Mouse (Mus musculus): ENCODE measurements around the gene Tacc2. TPM values are rescaled to one million over a fixed set of nuclear protein-coding genes. Genes with fewer than 3 reads are reported as not detected.

Tacc2 gene
- polyA plus RNA-seq, 1 experiment from 2014 or later = 23.9 TPM

DNA sequence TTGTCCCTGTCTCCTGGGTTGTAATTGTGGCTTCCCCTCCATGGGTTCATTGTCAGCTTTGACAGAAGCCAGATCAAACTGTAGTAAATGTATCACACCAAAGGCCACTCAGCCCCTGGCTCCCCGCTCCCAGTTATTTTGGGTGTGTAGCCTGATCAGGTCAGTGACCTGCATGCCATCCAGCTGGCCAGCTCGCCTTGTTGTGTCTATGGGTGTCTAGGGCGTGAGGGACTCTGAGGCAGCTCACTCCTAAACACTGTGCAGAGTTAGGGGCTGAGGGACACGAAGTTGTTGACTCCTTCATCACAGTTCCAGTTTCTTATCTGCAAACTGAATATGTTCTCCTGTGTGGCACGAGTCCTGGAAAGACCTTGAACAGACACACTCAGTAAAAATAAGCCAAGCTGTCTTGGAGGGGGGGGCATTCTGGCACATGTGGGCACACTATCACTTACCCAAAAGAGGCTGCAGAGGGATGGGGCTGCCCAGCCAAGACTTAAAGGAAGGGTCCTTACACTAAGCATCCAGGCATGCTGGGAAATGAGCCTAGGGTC, 203.7 kb downstream of the Tacc2 start:
- H3K27me3 ChIP-seq (ENCODE audit: control insufficient read depth, insufficient read depth, low read length) = no peaks in the 10 kb centered on the region
- H3K4me3 ChIP-seq (replicated peaks; ENCODE audit: low read length) = no peak overlapping the region
- H3K27ac ChIP-seq (ENCODE audit: low read length) = no peak overlapping the region
- 0 out of 2 replicates have a peak, but pooled peaks cover 1% of the 10 kb centered on the region for H3K4me1 ChIP-seq (ENCODE audit: control insufficient read depth, insufficient read depth, low read length)
- ATAC-seq (ENCODE audit: insufficient read depth, low FRiP score) = no peak
- no peaks in the 10 kb centered on the region for H3K9me3 ChIP-seq (replicated peaks; ENCODE audit: control insufficient read depth, low read length)
- WGBS = 52% methylated on average over 5 of the region's 5 CpGs
- no peak overlapping the region for H3K9ac ChIP-seq (ENCODE audit: low read length)
- H3K36me3 ChIP-seq (ENCODE audit: control insufficient read depth, insufficient read depth, low read length) = no peaks in the 10 kb centered on the region
- H3K4me2 ChIP-seq (ENCODE audit: low read depth, low read length) = no peak overlapping the region

DNA sequence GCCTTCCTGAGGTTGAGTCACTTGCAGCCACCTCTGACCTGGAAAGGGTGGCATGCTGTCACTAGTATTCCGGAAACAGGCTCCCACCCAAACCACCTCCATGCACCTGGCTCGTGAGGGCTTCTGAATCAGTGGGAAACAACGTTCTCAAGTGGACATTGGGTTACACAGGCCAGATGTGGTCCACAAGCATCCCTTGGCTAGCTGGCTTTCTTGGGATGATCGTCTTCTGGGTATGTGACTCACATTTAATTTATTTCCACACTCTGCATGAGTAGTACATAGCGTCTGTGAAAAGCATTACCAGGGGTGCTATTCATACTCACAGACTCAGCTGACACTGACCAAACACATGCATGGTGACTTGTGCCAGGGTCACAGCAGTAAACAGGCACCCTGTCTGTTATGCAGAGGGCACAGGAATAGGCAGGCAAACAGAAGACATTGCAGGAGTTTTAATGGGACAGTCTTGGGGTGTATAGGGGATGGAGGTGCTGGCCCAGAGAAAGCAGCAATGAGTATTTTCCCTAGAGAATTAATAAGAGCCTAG, 205.3 kb downstream of the Tacc2 start:
- Histone ChIP-seq H3K4me2 (ENCODE audit: low read depth, low read length) (no peak overlapping the region), H3K4me1 (ENCODE audit: control insufficient read depth, insufficient read depth, low read length) (0 out of 2 replicates have a peak, but pooled peaks cover 6% of the 10 kb centered on the region), H3K27me3 (ENCODE audit: control insufficient read depth, insufficient read depth, low read length) (no peaks in the 10 kb centered on the region), H3K9ac (ENCODE audit: low read length) (no peak overlapping the region), H3K27ac (ENCODE audit: low read length) (no peak overlapping the region), H3K4me3 (replicated peaks; ENCODE audit: low read length) (no peak overlapping the region), H3K9me3 (replicated peaks; ENCODE audit: control insufficient read depth, low read length) (no peaks in the 10 kb centered on the region), H3K36me3 (ENCODE audit: control insufficient read depth, insufficient read depth, low read length) (no peaks in the 10 kb centered on the region)
- WGBS = 67% methylated on average over 5 of the region's 5 CpGs
- no peak for ATAC-seq (ENCODE audit: insufficient read depth, low FRiP score)

DNA sequence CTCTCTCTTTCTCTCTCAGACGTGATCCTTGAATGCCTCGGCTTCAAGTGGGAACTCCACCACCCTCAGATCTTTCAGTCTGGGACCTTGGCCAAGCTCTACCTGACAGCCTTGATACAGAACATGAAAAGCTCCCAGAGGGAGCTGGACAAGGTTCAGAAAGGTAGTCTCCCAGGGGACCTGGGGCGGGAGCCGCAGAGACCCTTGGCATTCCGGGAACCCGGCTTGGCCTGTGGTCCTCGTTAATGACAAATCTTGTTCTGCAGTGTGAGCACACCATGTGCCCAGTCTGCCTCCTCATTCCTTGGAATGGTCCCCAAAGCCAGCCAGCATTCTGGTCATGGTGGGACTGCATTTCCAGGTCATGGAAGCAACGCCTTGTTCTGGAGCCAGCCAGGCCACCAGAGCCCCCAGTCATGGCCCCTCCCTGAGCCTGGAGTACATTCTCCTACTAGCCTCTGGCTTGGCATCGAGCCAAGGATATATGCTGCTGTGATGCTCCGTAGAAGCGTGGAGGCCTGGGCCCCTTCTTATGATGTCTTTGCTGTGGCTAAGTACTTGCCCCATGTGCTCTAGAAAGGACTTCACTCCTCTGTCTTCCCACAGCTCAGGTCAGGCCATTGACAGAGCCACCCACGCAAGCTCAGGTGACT, 208.8 kb downstream of the Tacc2 start:
- Histone ChIP-seq H3K27ac (ENCODE audit: low read length) (no peak overlapping the region), H3K9ac (ENCODE audit: low read length) (no peak overlapping the region), H3K4me1 (ENCODE audit: control insufficient read depth, insufficient read depth, low read length) (0 out of 2 replicates have a peak, but pooled peaks cover 6% of the 10 kb centered on the region), H3K27me3 (ENCODE audit: control insufficient read depth, insufficient read depth, low read length) (no peaks in the 10 kb centered on the region), H3K4me3 (replicated peaks; ENCODE audit: low read length) (no peak overlapping the region), H3K36me3 (ENCODE audit: control insufficient read depth, insufficient read depth, low read length) (no peaks in the 10 kb centered on the region), H3K9me3 (replicated peaks; ENCODE audit: control insufficient read depth, low read length) (no peaks in the 10 kb centered on the region), H3K4me2 (ENCODE audit: low read depth, low read length) (no peak overlapping the region)
- WGBS = 60% methylated on average over 12 of the region's 12 CpGs
- ATAC-seq (ENCODE audit: insufficient read depth, low FRiP score) = peak; percentile 33; the same call in 1 of the 2 replicates

DNA sequence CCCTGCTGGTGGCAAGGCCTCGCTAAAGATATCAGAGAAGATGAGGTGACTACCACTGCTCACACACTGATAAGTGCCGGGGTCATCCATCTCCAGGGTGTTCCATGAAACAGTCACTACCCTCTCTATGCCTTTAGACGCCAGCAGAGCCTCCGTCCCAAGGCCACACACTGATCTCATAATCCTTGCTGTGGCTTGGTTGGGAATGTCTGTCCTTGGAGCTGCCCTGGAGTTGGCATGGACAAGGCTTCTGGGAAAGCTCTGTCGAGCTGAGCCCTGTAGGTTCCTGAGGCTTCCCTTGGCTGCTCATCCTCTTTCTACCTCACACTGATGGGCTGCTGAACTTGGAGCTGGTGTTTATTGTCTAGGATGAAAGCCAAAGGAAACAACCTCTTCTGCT, 209.5 kb downstream of the Tacc2 start:
- H3K4me3 ChIP-seq (replicated peaks; ENCODE audit: low read length) = no peak overlapping the region
- no peak; the same call in 1 of the 2 replicates for ATAC-seq (ENCODE audit: insufficient read depth, low FRiP score)
- H3K27ac ChIP-seq (ENCODE audit: low read length) = no peak overlapping the region
- H3K4me1 ChIP-seq (ENCODE audit: control insufficient read depth, insufficient read depth, low read length) = 0 out of 2 replicates have a peak, but pooled peaks cover 6% of the 10 kb centered on the region
- H3K9me3 ChIP-seq (replicated peaks; ENCODE audit: control insufficient read depth, low read length) = no peaks in the 10 kb centered on the region
- H3K4me2 ChIP-seq (ENCODE audit: low read depth, low read length) = no peak overlapping the region
- WGBS = 76% methylated on average over 5 of the region's 5 CpGs
- H3K36me3 ChIP-seq (ENCODE audit: control insufficient read depth, insufficient read depth, low read length) = no peaks in the 10 kb centered on the region
- H3K9ac ChIP-seq (ENCODE audit: low read length) = no peak overlapping the region
- no peaks in the 10 kb centered on the region for H3K27me3 ChIP-seq (ENCODE audit: control insufficient read depth, insufficient read depth, low read length)

DNA sequence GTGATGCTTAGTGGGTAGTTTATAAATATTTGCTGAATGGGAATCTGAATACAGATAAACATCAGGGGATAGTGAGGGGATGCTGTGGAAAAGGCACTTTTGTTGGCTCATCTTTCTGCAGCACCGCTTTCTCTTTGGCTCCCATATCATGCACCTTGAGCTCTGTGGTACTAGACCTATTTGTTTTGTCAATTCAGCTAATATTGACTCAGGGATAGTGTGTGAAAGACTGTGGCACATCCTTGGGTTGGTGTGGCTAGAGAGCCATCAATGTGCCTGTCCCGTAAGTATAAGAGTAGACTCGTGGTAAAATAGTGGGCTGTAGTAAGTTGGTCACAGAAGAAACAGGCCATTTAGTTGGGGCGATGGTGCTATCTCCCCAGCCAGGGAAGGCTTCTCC, 210.3 kb downstream of the Tacc2 start:
- Histone ChIP-seq H3K27ac (ENCODE audit: low read length) (no peak overlapping the region), H3K4me1 (ENCODE audit: control insufficient read depth, insufficient read depth, low read length) (0 out of 2 replicates have a peak, but pooled peaks cover 6% of the 10 kb centered on the region), H3K9ac (ENCODE audit: low read length) (no peak overlapping the region), H3K9me3 (replicated peaks; ENCODE audit: control insufficient read depth, low read length) (no peaks in the 10 kb centered on the region), H3K4me3 (replicated peaks; ENCODE audit: low read length) (no peak overlapping the region), H3K27me3 (ENCODE audit: control insufficient read depth, insufficient read depth, low read length) (no peaks in the 10 kb centered on the region), H3K36me3 (ENCODE audit: control insufficient read depth, insufficient read depth, low read length) (no peaks in the 10 kb centered on the region), H3K4me2 (ENCODE audit: low read depth, low read length) (no peak overlapping the region)
- ATAC-seq (ENCODE audit: insufficient read depth, low FRiP score) = no peak
- WGBS = 78% methylated on average over 4 of the region's 4 CpGs

DNA sequence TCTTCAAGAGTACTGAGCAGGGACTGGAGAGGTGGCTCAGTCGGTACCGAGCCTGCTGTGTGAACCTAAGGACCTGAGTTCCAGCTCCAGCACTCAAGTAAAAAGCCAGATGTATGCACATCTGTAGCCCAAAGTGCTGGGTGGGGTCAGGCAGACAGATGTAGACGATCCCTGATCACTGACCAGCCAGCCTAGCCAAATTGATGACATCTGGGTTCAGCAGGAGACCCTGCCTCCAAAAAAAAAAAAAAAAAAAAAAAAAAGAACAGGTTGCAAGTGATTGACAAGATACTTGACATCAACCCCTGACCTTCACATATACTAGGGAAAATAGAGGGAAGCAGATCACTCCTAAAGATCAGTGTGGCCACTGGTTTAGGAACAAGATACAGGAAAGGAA, 211.7 kb downstream of the Tacc2 start:
- 86% methylated on average over 3 of the region's 3 CpGs for WGBS

DNA sequence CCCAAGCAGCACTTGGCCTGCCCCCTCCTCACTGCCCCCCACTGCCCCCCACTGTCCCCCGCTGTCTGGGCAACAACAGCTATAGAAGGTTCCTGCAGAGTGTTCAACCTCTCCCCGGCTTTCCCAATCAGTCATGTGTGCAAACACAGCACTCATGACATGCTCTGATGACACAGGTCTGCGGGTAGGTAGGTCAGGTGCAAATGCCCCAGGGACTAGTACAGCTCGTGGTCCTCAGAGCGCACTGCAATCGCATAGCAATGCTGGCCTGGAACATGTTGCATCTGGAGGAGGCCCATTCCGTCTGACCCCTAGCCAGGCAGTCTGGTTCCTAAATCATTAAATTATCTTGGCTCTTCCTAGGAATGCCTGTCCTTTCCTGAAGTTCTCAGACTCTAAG, 212.2 kb downstream of the Tacc2 start:
- Histone ChIP-seq H3K27ac (ENCODE audit: low read length) (no peak overlapping the region), H3K9me3 (replicated peaks; ENCODE audit: control insufficient read depth, low read length) (no peaks in the 10 kb centered on the region), H3K9ac (ENCODE audit: low read length) (no peak overlapping the region), H3K4me2 (ENCODE audit: low read depth, low read length) (no peak overlapping the region), H3K27me3 (ENCODE audit: control insufficient read depth, insufficient read depth, low read length) (no peaks in the 10 kb centered on the region), H3K4me1 (ENCODE audit: control insufficient read depth, insufficient read depth, low read length) (0 out of 2 replicates have a peak, but pooled peaks cover 6% of the 10 kb centered on the region), H3K4me3 (replicated peaks; ENCODE audit: low read length) (no peak overlapping the region), H3K36me3 (ENCODE audit: control insufficient read depth, insufficient read depth, low read length) (no peaks in the 10 kb centered on the region)
- ATAC-seq (ENCODE audit: insufficient read depth, low FRiP score) = no peak
- 79% methylated on average over 7 of the region's 7 CpGs for WGBS

More for the DNA sequence above, 211.7 kb downstream of the Tacc2 start:
- H3K4me3 ChIP-seq (replicated peaks; ENCODE audit: low read length) = no peak overlapping the region
- no peaks in the 10 kb centered on the region for H3K27me3 ChIP-seq (ENCODE audit: control insufficient read depth, insufficient read depth, low read length)
- no peak overlapping the region for H3K9ac ChIP-seq (ENCODE audit: low read length)
- ATAC-seq (ENCODE audit: insufficient read depth, low FRiP score) = no peak
- H3K36me3 ChIP-seq (ENCODE audit: control insufficient read depth, insufficient read depth, low read length) = no peaks in the 10 kb centered on the region
- H3K4me2 ChIP-seq (ENCODE audit: low read depth, low read length) = no peak overlapping the region
- 0 out of 2 replicates have a peak, but pooled peaks cover 6% of the 10 kb centered on the region for H3K4me1 ChIP-seq (ENCODE audit: control insufficient read depth, insufficient read depth, low read length)
- H3K27ac ChIP-seq (ENCODE audit: low read length) = no peak overlapping the region
- H3K9me3 ChIP-seq (replicated peaks; ENCODE audit: control insufficient read depth, low read length) = no peaks in the 10 kb centered on the region

DNA sequence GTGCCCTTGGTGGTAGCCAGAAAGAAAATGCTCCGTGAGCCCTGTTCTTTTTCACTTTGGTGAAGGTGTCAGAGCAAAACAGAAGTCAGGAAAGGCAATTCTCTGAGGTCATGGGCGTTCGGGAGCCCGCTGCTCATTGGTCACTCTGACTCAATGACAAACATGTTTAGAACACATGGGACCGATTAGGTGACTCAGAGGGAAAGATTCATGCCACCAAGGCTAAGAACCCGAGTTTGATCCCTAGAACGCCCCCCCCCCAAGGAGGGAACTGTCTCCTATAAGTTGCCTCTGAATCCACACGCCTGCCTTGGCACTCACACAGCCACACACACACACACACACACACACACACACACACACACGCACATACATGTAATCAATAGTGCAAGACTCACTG, 216.4 kb downstream of the Tacc2 start:
- Histone ChIP-seq H3K9me3 (replicated peaks; ENCODE audit: control insufficient read depth, low read length) (no peaks in the 10 kb centered on the region), H3K27ac (ENCODE audit: low read length) (no peak overlapping the region), H3K4me2 (ENCODE audit: low read depth, low read length) (no peak overlapping the region), H3K36me3 (ENCODE audit: control insufficient read depth, insufficient read depth, low read length) (no peaks in the 10 kb centered on the region), H3K9ac (ENCODE audit: low read length) (no peak overlapping the region), H3K4me3 (replicated peaks; ENCODE audit: low read length) (no peak overlapping the region), H3K27me3 (ENCODE audit: control insufficient read depth, insufficient read depth, low read length) (no peaks in the 10 kb centered on the region), H3K4me1 (ENCODE audit: control insufficient read depth, insufficient read depth, low read length) (no peaks in the 10 kb centered on the region)
- no peak for ATAC-seq (ENCODE audit: insufficient read depth, low FRiP score)
- WGBS = 80% methylated on average over 9 of the region's 9 CpGs

DNA sequence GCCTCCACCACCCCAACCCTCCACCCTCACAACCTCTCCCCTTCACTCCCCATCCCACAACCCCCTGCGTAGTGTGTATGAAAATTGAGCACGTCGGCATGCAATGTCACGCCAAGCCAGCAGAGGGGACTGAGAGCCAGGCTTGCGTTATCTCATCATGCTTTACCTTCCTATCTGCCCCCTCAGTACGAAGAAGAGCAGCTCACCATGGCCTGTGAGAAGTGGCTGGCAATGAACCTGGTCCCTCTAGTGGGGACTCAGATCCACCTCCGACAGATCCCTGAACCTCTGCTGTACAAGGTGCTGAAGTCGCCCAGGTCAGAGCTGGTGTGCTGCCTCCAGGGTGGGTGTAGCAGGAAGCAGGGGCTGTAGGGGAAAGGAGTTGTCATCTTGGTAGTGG, 219.5 kb downstream of the Tacc2 start:
- Histone ChIP-seq H3K4me2 (ENCODE audit: low read depth, low read length) (no peak overlapping the region), H3K9ac (ENCODE audit: low read length) (no peak overlapping the region), H3K36me3 (ENCODE audit: control insufficient read depth, insufficient read depth, low read length) (no peaks in the 10 kb centered on the region), H3K9me3 (replicated peaks; ENCODE audit: control insufficient read depth, low read length) (no peaks in the 10 kb centered on the region), H3K4me3 (replicated peaks; ENCODE audit: low read length) (no peak overlapping the region), H3K27me3 (ENCODE audit: control insufficient read depth, insufficient read depth, low read length) (no peaks in the 10 kb centered on the region), H3K27ac (ENCODE audit: low read length) (no peak overlapping the region), H3K4me1 (ENCODE audit: control insufficient read depth, insufficient read depth, low read length) (0 out of 2 replicates have a peak, but pooled peaks cover 5% of the 10 kb centered on the region)
- ATAC-seq (ENCODE audit: insufficient read depth, low FRiP score) = no peak
- WGBS = 73% methylated on average over 8 of the region's 8 CpGs

Data from stomach, embryonic 16.5 days (tissue).